Mouse (Mus musculus) midbrain, embryonic 15.5 days (tissue): ENCODE results near the gene Fgfr4. TPM values are rescaled to one million over a fixed set of nuclear protein-coding genes. Genes with fewer than 3 reads are reported as not detected.

ENCODE experiments used
- polyA plus RNA-seq: library from polyadenylated mRNA; unstranded; fragments of >200 nt; fragmentation: Nextera tagmentation; extraction: Ambion mirVana; gene quantifications from 2 replicates; pipeline ENCODE4 v1.2.1, GENCODE M21; 2015

Gene Fgfr4
- polyA plus RNA-seq, 1 experiment from 2014 or later = 0.37 TPM

Other genes with a start within 250 kb of the Fgfr4 start
- gene Unc5a, start 203.2 kb upstream of the Fgfr4 start, polyA plus RNA-seq = 15.7 and 16.1 TPM in 2 replicates
- gene Hk3, start 131.3 kb upstream of the Fgfr4 start, polyA plus RNA-seq = 1.3 and 1.4 TPM in 2 replicates
- gene Uimc1, start 52.3 kb upstream of the Fgfr4 start, polyA plus RNA-seq = 17.7 and 21.5 TPM in 2 replicates
- gene Zfp346, start 47.3 kb upstream of the Fgfr4 start, polyA plus RNA-seq = 28.9 and 32.6 TPM in 2 replicates
- gene Gm17617, start 19.1 kb upstream of the Fgfr4 start, polyA plus RNA-seq = not detected in 2 replicates
- 59.1 and 64.3 TPM in 2 replicates for gene Nsd1, start 57.1 kb downstream of the Fgfr4 start, polyA plus RNA-seq
- 331 and 355 TPM in 2 replicates for gene Prelid1, start 167.9 kb downstream of the Fgfr4 start, polyA plus RNA-seq
- 104 and 105 TPM in 2 replicates for gene Rab24, start 169.3 kb downstream of the Fgfr4 start, polyA plus RNA-seq
- 7.6 and 11.8 TPM in 2 replicates for gene Mxd3, start 177.2 kb downstream of the Fgfr4 start, polyA plus RNA-seq
- 57.1 and 57.5 TPM in 2 replicates for gene Lman2, start 210.1 kb downstream of the Fgfr4 start, polyA plus RNA-seq
- gene Rgs14, start 217.1 kb downstream of the Fgfr4 start, polyA plus RNA-seq = 0.34 and 0.52 TPM in 2 replicates
- gene Slc34a1, start 245.5 kb downstream of the Fgfr4 start, polyA plus RNA-seq = 0.05 TPM in 1 of 2 replicates, not detected in the other